Mouse (Mus musculus): ENCODE results near the gene Suox. TPM values are rescaled to one million over a fixed set of nuclear protein-coding genes. Genes with fewer than 3 reads are reported as not detected.
"Not testable (repeated sequence)": the region's sequence is repeated elsewhere in the genome, so short reads cannot be mapped to it uniquely, and the experiment has no call there.

Gene Suox
- 12.3 and 12.5 TPM in 2 replicates for polyA plus RNA-seq (2015; fragmentation: Nextera tagmentation; extraction: Ambion mirVana)

GRCm38 (mm10) chr10:128673763-128674468, at the start of gene Suox:
Gene Suox, minus strand, starts transcription at chr10:128674073.
- Histone ChIP-seq H3K4me2 (replicated peaks) (peak within 1 kb of the TSS; percentile 92), H3K9ac (replicated peaks) (peak within 1 kb of the TSS; percentile 51), H3K4me3 (peak within 1 kb of the TSS; percentile 70), H3K27me3 (no peaks in the 10 kb centered on the region), H3K27ac (replicated peaks) (peak within 1 kb of the TSS; percentile 75), H3K9me3 (no peaks in the 10 kb centered on the region), H3K4me1 (peaks cover 20% of the 10 kb centered on the region), H3K36me3 (peaks cover 10% of the 10 kb centered on the region)
- under 1% methylated on average over 60 of the region's 60 CpGs for WGBS
- ATAC-seq (replicated peaks) = peak; percentile 95

- Histone ChIP-seq H3K9me3 (no peaks in the 10 kb centered on the region), H3K27ac (replicated peaks) (no peak overlapping the region), H3K27me3 (no peaks in the 10 kb centered on the region), H3K4me3 (no peak overlapping the region), H3K4me2 (replicated peaks) (no peak overlapping the region), H3K9ac (replicated peaks) (no peak overlapping the region), H3K4me1 (no peaks in the 10 kb centered on the region), H3K36me3 (no peaks in the 10 kb centered on the region)
- 90% methylated on average over 19 of the region's 19 CpGs for WGBS
- ATAC-seq (replicated peaks) = no peak
These were observed 42.0 kb upstream of the Suox start for GRCm38 (mm10) chr10:128715559-128716537.

GRCm38 (mm10) chr10:128711318-128711717, 37.4 kb upstream of the Suox start:
- H3K4me1 ChIP-seq; ATAC-seq (replicated peaks); H3K9ac ChIP-seq (replicated peaks); H3K9me3 ChIP-seq; H3K27me3 ChIP-seq; H3K4me2 ChIP-seq (replicated peaks); H3K27ac ChIP-seq (replicated peaks); H3K4me3 ChIP-seq; H3K36me3 ChIP-seq: not testable (repeated sequence)
- 98% methylated on average over 7 of the region's 7 CpGs for WGBS

- Histone ChIP-seq H3K4me2 (replicated peaks) (peak overlapping the region; percentile 84), H3K9me3 (no peaks in the 10 kb centered on the region), H3K9ac (replicated peaks) (peak overlapping the region; percentile 58; the same call in 1 of the 2 replicates), H3K36me3 (no peaks in the 10 kb centered on the region), H3K27me3 (no peaks in the 10 kb centered on the region), H3K27ac (replicated peaks) (no peak overlapping the region), H3K4me3 (peak overlapping the region; percentile 69), H3K4me1 (peaks cover 12% of the 10 kb centered on the region)
- WGBS = 4% methylated on average over 11 of the region's 11 CpGs
- peak; percentile 45; the same call in 1 of the 2 replicates for ATAC-seq (replicated peaks)
These were observed 31.4 kb upstream of the Suox start for GRCm38 (mm10) chr10:128705317-128705693.

- Histone ChIP-seq H3K4me3 (peak within 1 kb of the TSS; percentile 69), H3K4me2 (replicated peaks) (peak within 1 kb of the TSS; percentile 84)
- WGBS = under 1% methylated on average over 59 of the region's 62 CpGs
These were observed 30.8 kb upstream of the Suox start, which contains the start of gene Cdk2 for GRCm38 (mm10) chr10:128704491-128705316. Gene Cdk2, minus strand, starts transcription at chr10:128705031.

GRCm38 (mm10) chr10:128703895-128704294, 30.0 kb upstream of the Suox start, which contains the start of gene Pmel:
Gene Pmel, plus strand, starts transcription at chr10:128704195.
- H3K9me3 ChIP-seq = no peaks in the 10 kb centered on the region
- H3K36me3 ChIP-seq = no peaks in the 10 kb centered on the region
- H3K27ac ChIP-seq (replicated peaks) = peak within 1 kb of the TSS; percentile 75
- no peaks in the 10 kb centered on the region for H3K27me3 ChIP-seq
- H3K4me2 ChIP-seq (replicated peaks) = peak within 1 kb of the TSS; percentile 84
- ATAC-seq (replicated peaks) = no peak
- H3K9ac ChIP-seq (replicated peaks) = peak within 1 kb of the TSS; percentile 58
- H3K4me3 ChIP-seq = peak within 1 kb of the TSS; percentile 69
- peaks cover 12% of the 10 kb centered on the region for H3K4me1 ChIP-seq
- 21% methylated on average over 4 of the region's 4 CpGs for WGBS

More at GRCm38 (mm10) chr10:128704491-128705316, 30.8 kb upstream of the Suox start, which contains the start of gene Cdk2:
- H3K9me3 ChIP-seq = no peaks in the 10 kb centered on the region
- H3K27me3 ChIP-seq = no peaks in the 10 kb centered on the region
- H3K9ac ChIP-seq (replicated peaks) = peak within 1 kb of the TSS; percentile 58
- peak; percentile 92 for ATAC-seq (replicated peaks)
- no peaks in the 10 kb centered on the region for H3K36me3 ChIP-seq
- H3K27ac ChIP-seq (replicated peaks) = peak within 1 kb of the TSS; percentile 75
- peaks cover 12% of the 10 kb centered on the region for H3K4me1 ChIP-seq

GRCm38 (mm10) chr10:128702328-128703007, 28.6 kb upstream of the Suox start:
- H3K27ac ChIP-seq (replicated peaks) = no peak overlapping the region
- H3K4me3 ChIP-seq = no peak overlapping the region
- H3K36me3 ChIP-seq = no peaks in the 10 kb centered on the region
- H3K27me3 ChIP-seq = no peaks in the 10 kb centered on the region
- WGBS = 74% methylated on average over 6 of the region's 6 CpGs
- no peak overlapping the region for H3K9ac ChIP-seq (replicated peaks)
- H3K4me1 ChIP-seq = peaks cover 12% of the 10 kb centered on the region
- H3K9me3 ChIP-seq = no peaks in the 10 kb centered on the region
- no peak for ATAC-seq (replicated peaks)
- no peak overlapping the region for H3K4me2 ChIP-seq (replicated peaks)

GRCm38 (mm10) chr10:128700712-128701111, 26.8 kb upstream of the Suox start:
- Histone ChIP-seq H3K27ac (replicated peaks) (no peak overlapping the region), H3K4me2 (replicated peaks) (no peak overlapping the region), H3K9me3 (no peaks in the 10 kb centered on the region), H3K4me1 (peaks cover 16% of the 10 kb centered on the region), H3K36me3 (no peaks in the 10 kb centered on the region), H3K27me3 (no peaks in the 10 kb centered on the region), H3K9ac (replicated peaks) (no peak overlapping the region), H3K4me3 (no peak overlapping the region)
- ATAC-seq (replicated peaks) = no peak
- WGBS = 93% methylated on average over 5 of the region's 5 CpGs

GRCm38 (mm10) chr10:128699611-128700010, 25.7 kb upstream of the Suox start:
- Histone ChIP-seq H3K9ac (replicated peaks) (no peak overlapping the region), H3K27ac (replicated peaks) (no peak overlapping the region), H3K27me3 (no peaks in the 10 kb centered on the region), H3K36me3 (no peaks in the 10 kb centered on the region), H3K4me1 (peaks cover 18% of the 10 kb centered on the region), H3K9me3 (no peaks in the 10 kb centered on the region), H3K4me3 (no peak overlapping the region), H3K4me2 (replicated peaks) (no peak overlapping the region)
- 85% methylated on average over 11 of the region's 11 CpGs for WGBS
- no peak for ATAC-seq (replicated peaks)

GRCm38 (mm10) chr10:128699006-128699405, 25.1 kb upstream of the Suox start:
- Histone ChIP-seq H3K4me3 (no peak overlapping the region), H3K4me1 (peaks cover 17% of the 10 kb centered on the region), H3K9ac (replicated peaks) (no peak overlapping the region), H3K27ac (replicated peaks) (no peak overlapping the region), H3K36me3 (no peaks in the 10 kb centered on the region), H3K9me3 (no peaks in the 10 kb centered on the region), H3K27me3 (no peaks in the 10 kb centered on the region), H3K4me2 (replicated peaks) (no peak overlapping the region)
- no peak for ATAC-seq (replicated peaks)
- 87% methylated on average over 5 of the region's 5 CpGs for WGBS

All from forebrain, embryonic 15.5 days (tissue).